Comparison of ENCODE assay signal across 8 mouse cellular contexts in the genomic region with DNA sequence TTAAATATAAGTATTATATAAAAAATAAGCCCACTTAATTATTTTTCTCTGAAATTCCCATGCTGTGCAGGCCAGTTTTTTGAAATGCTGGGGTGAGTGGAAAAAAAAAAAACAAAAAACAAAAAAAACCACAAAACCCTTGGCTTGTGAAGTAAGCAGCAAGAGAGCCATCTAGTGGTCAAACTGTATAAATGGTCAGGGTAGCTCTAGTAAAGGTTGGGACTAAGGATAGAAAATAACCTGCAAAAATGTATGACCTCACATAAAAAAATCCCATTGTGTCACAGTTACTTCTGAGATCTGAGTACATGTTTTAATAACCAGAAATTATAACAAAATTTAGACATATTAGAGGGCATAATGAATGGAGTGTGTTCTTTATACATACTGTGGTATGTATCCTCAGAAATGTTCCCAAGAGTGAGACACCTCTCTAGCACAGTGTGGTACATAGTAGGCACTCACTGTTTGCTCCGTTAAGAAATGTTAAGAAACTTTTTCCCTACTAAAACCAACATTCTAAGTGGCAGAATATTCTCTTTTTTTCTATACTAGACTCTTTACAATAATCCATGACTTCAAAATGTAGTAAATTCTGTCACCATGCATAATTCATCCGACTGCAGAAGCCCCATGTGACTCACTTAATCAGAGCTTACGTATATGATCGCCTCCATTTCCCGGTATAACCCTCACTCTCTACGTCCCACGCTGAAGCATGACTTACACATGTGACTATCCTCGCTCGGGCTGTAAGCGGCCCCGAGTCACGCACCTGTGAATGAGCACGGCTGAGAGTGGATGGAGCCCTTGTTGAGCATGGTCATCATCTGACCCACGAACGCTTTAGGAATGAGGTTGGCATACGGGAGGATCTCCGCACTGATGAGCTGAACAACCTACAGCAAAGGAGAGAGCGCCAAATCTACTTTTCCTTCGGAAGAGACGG.
A peak's percentile ranks its signal among the peaks of the same experiment; 100 is the strongest.
DNase-seq lines count a peak whose midpoint lies in the region; ATAC-seq and TF ChIP-seq lines count a peak whose summit lies in the region.

No protein-coding gene starts in this region.

- no peak overlapping the region for H3K27ac ChIP-seq in neural tube, embryonic 12.5 days
- no peak overlapping the region for H3K27ac ChIP-seq in intestine, postnatal 0 days (ENCODE audit: low read depth, low read length)

- peak; percentile 76 for DNase-seq in embryo, embryonic 10 days (ENCODE audit: low spot score)
- DNase-seq in embryo, embryonic 9.5 days (ENCODE audit: extremely low spot score), result no peak
- no peak for DNase-seq in neural tube, embryonic 10.5 days (ENCODE audit: extremely low spot score, low spot score)
- DNase-seq in skeletal muscle tissue, adult 2 months (ENCODE audit: low read depth, low spot score), result peak; percentile 43
- DNase-seq in urinary bladder, postnatal 4 days (ENCODE audit: low spot score in 2 of 2), result no peak
- no peak for DNase-seq in frontal cortex, postnatal 10 days (ENCODE audit: low spot score in 2 of 2)

- no peaks in the 10 kb centered on the region for H3K9me3 ChIP-seq in neural tube, embryonic 12.5 days
- H3K9me3 ChIP-seq in intestine, postnatal 0 days (ENCODE audit: control insufficient read depth), result no peaks in the 10 kb centered on the region

- no peak overlapping the region for H3K4me2 ChIP-seq in neural tube, embryonic 12.5 days (replicated peaks)
- no peak overlapping the region for H3K4me2 ChIP-seq in intestine, postnatal 0 days (replicated peaks; ENCODE audit: low read depth)

- peaks cover 32% of the 10 kb centered on the region for H3K36me3 ChIP-seq in neural tube, embryonic 12.5 days
- peaks cover 51% of the 10 kb centered on the region for H3K36me3 ChIP-seq in intestine, postnatal 0 days (ENCODE audit: control insufficient read depth, insufficient read depth)

- H3K9ac ChIP-seq in neural tube, embryonic 12.5 days, result no peak overlapping the region
- H3K9ac ChIP-seq in intestine, postnatal 0 days (ENCODE audit: low read depth, low read length), result no peak overlapping the region

- H3K4me1 ChIP-seq in neural tube, embryonic 12.5 days, result no peaks in the 10 kb centered on the region
- H3K4me1 ChIP-seq in intestine, postnatal 0 days (replicated peaks; ENCODE audit: control insufficient read depth, insufficient read depth, low read length), result no peaks in the 10 kb centered on the region

- TF ChIP-seq CTCF in intestine, postnatal 0 days (IDR thresholded peaks at IDR 0.05; ENCODE audit: low read depth), result peak; percentile 83

- 0 out of 2 replicates have a peak, but pooled peaks have one; percentile 50 for ATAC-seq in neural tube, embryonic 12.5 days (ENCODE audit: low FRiP score, low read depth)
- ATAC-seq in intestine, postnatal 0 days, result no peak

- 89% methylated on average over 20 of the region's 20 CpGs for WGBS in neural tube, embryonic 12.5 days
- 93% methylated on average over 20 of the region's 20 CpGs for WGBS in intestine, postnatal 0 days

- H3K4me3 ChIP-seq in neural tube, embryonic 12.5 days, result no peak overlapping the region
- no peak overlapping the region for H3K4me3 ChIP-seq in intestine, postnatal 0 days (ENCODE audit: low read depth, low read length)

- H3K27me3 ChIP-seq in neural tube, embryonic 12.5 days (replicated peaks), result no peaks in the 10 kb centered on the region
- no peaks in the 10 kb centered on the region for H3K27me3 ChIP-seq in intestine, postnatal 0 days (replicated peaks; ENCODE audit: control insufficient read depth, insufficient read depth, low read length)

Comparison
In these comparisons a context has a peak if more than half of its experiments do, and no peak if none do; other contexts are left out.
1. DNase-seq: peak in embryo, embryonic 10 days (single experiment) and skeletal muscle tissue, adult 2 months (single experiment); none in embryo, embryonic 9.5 days (single experiment), neural tube, embryonic 10.5 days (single experiment), urinary bladder, postnatal 4 days (0 of 2) and frontal cortex, postnatal 10 days (0 of 2).